22 mouse cellular contexts compared by ENCODE assay signal in the genomic region with DNA sequence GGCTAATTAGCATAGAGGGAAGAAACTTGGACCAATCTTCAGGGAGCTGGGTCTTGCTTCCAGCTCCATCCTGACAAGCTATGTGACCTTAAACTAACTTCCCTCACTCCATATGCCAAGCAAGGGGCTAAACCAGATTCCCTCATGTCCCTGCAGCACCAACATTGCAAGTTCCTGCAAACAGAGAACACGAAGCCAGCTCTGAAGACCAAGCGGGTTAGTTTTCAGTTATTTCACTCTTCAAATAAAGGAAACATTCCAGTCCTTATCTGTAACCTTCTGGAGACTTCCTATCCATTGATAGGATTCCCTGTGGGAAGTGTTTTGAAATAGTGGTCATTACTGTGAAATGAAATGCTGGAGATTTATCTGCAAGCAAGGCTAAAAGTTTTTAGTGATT.
A peak's percentile ranks its signal among the peaks of the same experiment; 100 is the strongest.
DNase-seq lines count a peak whose midpoint lies in the region; TF ChIP-seq lines count a peak whose summit lies in the region.
"Had no signal": no experiment of that assay in that cellular context is flagged by ENCODE, and none has a peak within 500 bp of the region (broad histone marks: within the 10 kb centered on the region; RNA-seq: fewer than 3 reads in every experiment).

No protein-coding gene starts in this region.

- peaks cover 46% of the 10 kb centered on the region for H3K4me1 ChIP-seq in heart, embryonic 10.5 days
- peaks cover 9% of the 10 kb centered on the region for H3K4me1 ChIP-seq in embryonic fibroblast, embryonic 13.5 days (ENCODE audit: control insufficient read depth, insufficient read depth, low read length)
- H3K4me1 ChIP-seq: hindbrain, embryonic 15.5 days; kidney, embryonic 15.5 days; liver, embryonic 15.5 days had no signal

- peak; percentile 97 for DNase-seq in heart, adult 11 months
- DNase-seq in heart, embryonic 10.5 days (ENCODE audit: low spot score), result no peak
- peak; percentile 10 for DNase-seq in layer of hippocampus, adult 9-11 months
- no peak for DNase-seq in layer of hippocampus, postnatal 36 days
- DNase-seq in heart, postnatal 10 days, result peak; percentile 36 to 51
- no peak for DNase-seq in embryo, embryonic 10 days (ENCODE audit: low spot score)
- DNase-seq: adrenal gland, postnatal 14 days; cerebellum, adult 11-12 months; cerebellum, adult 9-11 months; gastrocnemius, postnatal 25 days; kidney, adult 11 months; kidney, postnatal 25 days; lung, postnatal 36 days; right cerebral cortex, adult 18-20 months had no signal

- H3K27ac ChIP-seq in heart, embryonic 10.5 days, result no peak overlapping the region
- H3K27ac ChIP-seq in embryonic fibroblast, embryonic 13.5 days (ENCODE audit: insufficient read depth, low read length), result 0 out of 2 replicates have a peak overlapping the region, but pooled peaks have one; percentile 2
- H3K27ac ChIP-seq: embryonic facial prominence, embryonic 13.5 days; hindbrain, embryonic 10.5 days; hindbrain, embryonic 15.5 days; kidney, embryonic 15.5 days; liver, embryonic 15.5 days; lung, embryonic 15.5 days had no signal

- intact Hi-C loops in heart, postnatal 10 days (cut with DNase I), result no loop called here

- no peak for TF ChIP-seq POLR2A in embryonic fibroblast, embryonic 13.5 days (IDR thresholded peaks at IDR 0.05; ENCODE audit: low read depth, low read length)

- TF ChIP-seq CTCF in embryonic fibroblast, embryonic 13.5 days (IDR thresholded peaks at IDR 0.05; ENCODE audit: borderline replicate concordance, insufficient read depth, low read length), result no peak

- H3K9me3 ChIP-seq in heart, embryonic 10.5 days, result no peaks in the 10 kb centered on the region
- H3K9me3 ChIP-seq: embryonic facial prominence, embryonic 13.5 days; hindbrain, embryonic 10.5 days; hindbrain, embryonic 15.5 days; kidney, embryonic 15.5 days; liver, embryonic 15.5 days; lung, embryonic 15.5 days had no signal

- WGBS in heart, embryonic 10.5 days, result 24% methylated on average over 2 of the region's 2 CpGs

- H3K27me3 ChIP-seq in heart, embryonic 10.5 days (ENCODE audit: insufficient read depth, poor library complexity, severe bottlenecking), result 0 out of 2 replicates have a peak, but pooled peaks cover 3% of the 10 kb centered on the region
- H3K27me3 ChIP-seq: embryonic facial prominence, embryonic 13.5 days; hindbrain, embryonic 15.5 days; kidney, embryonic 15.5 days; liver, embryonic 15.5 days; lung, embryonic 15.5 days had no signal

- no peak overlapping the region for H3K4me3 ChIP-seq in heart, embryonic 10.5 days
- H3K4me3 ChIP-seq in embryonic fibroblast, embryonic 13.5 days (ENCODE audit: insufficient read depth, low read length), result no peak overlapping the region
- H3K4me3 ChIP-seq: embryonic facial prominence, embryonic 13.5 days; erythroblast, embryonic 14.5 days; hindbrain, embryonic 10.5 days; hindbrain, embryonic 15.5 days; kidney, embryonic 15.5 days; liver, embryonic 15.5 days; lung, embryonic 15.5 days had no signal

- no peaks in the 10 kb centered on the region for H3K36me3 ChIP-seq in heart, embryonic 10.5 days
- H3K36me3 ChIP-seq: embryonic facial prominence, embryonic 13.5 days; hindbrain, embryonic 10.5 days; hindbrain, embryonic 15.5 days; kidney, embryonic 15.5 days; liver, embryonic 15.5 days; lung, embryonic 15.5 days had no signal

Comparison
In these comparisons a context has a peak if more than half of its experiments do, and no peak if none do; other contexts are left out.
1. DNase-seq: peak in heart, adult 11 months (single experiment), layer of hippocampus, adult 9-11 months (single experiment) and heart, postnatal 10 days (2 of 2); none in heart, embryonic 10.5 days (single experiment), layer of hippocampus, postnatal 36 days (0 of 2) and embryo, embryonic 10 days (single experiment).